Mouse (Mus musculus) splenic B cell, adult 2 months (primary cell): ENCODE measurements at regions not wholly inside any gene's neighbourhood (a gene's known extent, or its start where the extent isn't known, plus 50 kb on each side); places are given as distances from the start of the nearest gene placed in this dataset.

Source experiments
- DNase-seq: peaks from one replicate; pipeline ENCODE4 v3.0.0-alpha.2; 2011; ENCODE audit warnings: low read depth, low spot score
- H3K27me3 ChIP-seq: 2 replicates; pipeline ENCODE4 v1.6.1; 2012; ENCODE audit warnings: mild to moderate bottlenecking, low read length, moderate library complexity, mixed read lengths; ENCODE audit not compliant: control insufficient read depth, poor library complexity, insufficient read depth, severe bottlenecking
- H3K36me3 ChIP-seq: 2 replicates; pipeline ENCODE4 v1.6.1; 2012; ENCODE audit warnings: mild to moderate bottlenecking, low read length, moderate library complexity, mixed read lengths; ENCODE audit not compliant: control insufficient read depth, poor library complexity, insufficient read depth, severe bottlenecking

GRCm38 (mm10) chr7:36829710-36830109, 131.8 kb downstream of the Tshz3 start:
- Histone ChIP-seq H3K27me3 (no peaks in the 10 kb centered on the region), H3K36me3 (no peaks in the 10 kb centered on the region)
- DNase-seq = no peak

- DNase-seq = no peak
- Histone ChIP-seq H3K27me3 (no peaks in the 10 kb centered on the region), H3K36me3 (no peaks in the 10 kb centered on the region)
These were observed 132.2 kb downstream of the Tshz3 start for GRCm38 (mm10) chr7:36830155-36830554.

GRCm38 (mm10) chr7:36848279-36848678, 150.4 kb downstream of the Tshz3 start:
- H3K36me3 ChIP-seq = no peaks in the 10 kb centered on the region
- no peaks in the 10 kb centered on the region for H3K27me3 ChIP-seq
- DNase-seq = no peak

GRCm38 (mm10) chr7:36851275-36851889, 153.5 kb downstream of the Tshz3 start:
- DNase-seq = no peak
- no peaks in the 10 kb centered on the region for H3K27me3 ChIP-seq

GRCm38 (mm10) chr7:36854308-36854707, 156.4 kb downstream of the Tshz3 start:
- no peaks in the 10 kb centered on the region for H3K36me3 ChIP-seq
- no peaks in the 10 kb centered on the region for H3K27me3 ChIP-seq
- no peak for DNase-seq

More at GRCm38 (mm10) chr7:36851275-36851889, 153.5 kb downstream of the Tshz3 start:
- no peaks in the 10 kb centered on the region for H3K36me3 ChIP-seq

GRCm38 (mm10) chr7:36859428-36859827, 161.5 kb downstream of the Tshz3 start:
- Histone ChIP-seq H3K27me3 (no peaks in the 10 kb centered on the region), H3K36me3 (no peaks in the 10 kb centered on the region)
- no peak for DNase-seq

GRCm38 (mm10) chr7:36862481-36862880, 164.6 kb downstream of the Tshz3 start:
- no peak for DNase-seq
- H3K36me3 ChIP-seq = no peaks in the 10 kb centered on the region
- no peaks in the 10 kb centered on the region for H3K27me3 ChIP-seq

- H3K27me3 ChIP-seq = no peaks in the 10 kb centered on the region
- no peak for DNase-seq
These were observed 165.8 kb downstream of the Tshz3 start for GRCm38 (mm10) chr7:36863745-36864144.

GRCm38 (mm10) chr7:36864675-36865074, 166.8 kb downstream of the Tshz3 start:
- no peaks in the 10 kb centered on the region for H3K27me3 ChIP-seq
- DNase-seq = no peak
- H3K36me3 ChIP-seq = no peaks in the 10 kb centered on the region

More at GRCm38 (mm10) chr7:36863745-36864144, 165.8 kb downstream of the Tshz3 start:
- no peaks in the 10 kb centered on the region for H3K36me3 ChIP-seq

- no peak for DNase-seq
- H3K27me3 ChIP-seq = no peaks in the 10 kb centered on the region
- H3K36me3 ChIP-seq = no peaks in the 10 kb centered on the region
These were observed 168.7 kb downstream of the Tshz3 start for GRCm38 (mm10) chr7:36866602-36867001.

- Histone ChIP-seq H3K36me3 (no peaks in the 10 kb centered on the region), H3K27me3 (no peaks in the 10 kb centered on the region)
- no peak for DNase-seq
These were observed 176.1 kb downstream of the Tshz3 start for GRCm38 (mm10) chr7:36874004-36874403.

GRCm38 (mm10) chr7:36877686-36878085, 179.8 kb downstream of the Tshz3 start:
- no peaks in the 10 kb centered on the region for H3K27me3 ChIP-seq

GRCm38 (mm10) chr7:36892776-36893500, 195.0 kb downstream of the Tshz3 start:
- Histone ChIP-seq H3K27me3 (no peaks in the 10 kb centered on the region), H3K36me3 (no peaks in the 10 kb centered on the region)
- DNase-seq = no peak

More at GRCm38 (mm10) chr7:36877686-36878085, 179.8 kb downstream of the Tshz3 start:
- H3K36me3 ChIP-seq = no peaks in the 10 kb centered on the region
- no peak for DNase-seq

- DNase-seq = no peak
- Histone ChIP-seq H3K36me3 (no peaks in the 10 kb centered on the region), H3K27me3 (no peaks in the 10 kb centered on the region)
These were observed 198.4 kb downstream of the Tshz3 start for GRCm38 (mm10) chr7:36896339-36896738.

- no peak for DNase-seq
- no peaks in the 10 kb centered on the region for H3K27me3 ChIP-seq
- H3K36me3 ChIP-seq = no peaks in the 10 kb centered on the region
These were observed 203.6 kb downstream of the Tshz3 start for GRCm38 (mm10) chr7:36901537-36901936.
